Mouse (Mus musculus) limb, embryonic 14.5 days (tissue): ENCODE measurements around the gene Plekhm3. TPM values are rescaled to one million over a fixed set of nuclear protein-coding genes. Genes with fewer than 3 reads are reported as not detected.

Experiments used
- ATAC-seq: fragments of 200-750 bp; cut with Nextera tagmentation; 2 replicates; pipeline ENCODE4 v1.8.0; 2017; ENCODE audit warnings: low read depth, moderate number of reproducible peaks, moderate TSS enrichment; ENCODE audit not compliant: low FRiP score
- DNase-seq: peaks from one replicate; pipeline ENCODE4 v3.0.0-alpha.2; 2015; ENCODE audit warnings: low spot score
- H3K27ac ChIP-seq: fragments of 300-500 bp; sonication (generic); replicated peaks from 2 replicates; pipeline ENCODE4 v1.5.1; 2014; ENCODE audit warnings: low read depth, mild to moderate bottlenecking, low read length, moderate library complexity, mixed read lengths
- H3K27me3 ChIP-seq: fragments of 300-500 bp; sonication (generic); 2 replicates; pipeline ENCODE4 v1.6.1; 2014; ENCODE audit warnings: low read length, mixed read lengths; ENCODE audit not compliant: control insufficient read depth, insufficient read depth
- H3K36me3 ChIP-seq: fragments of 300-500 bp; sonication (generic); 2 replicates; pipeline ENCODE4 v1.6.1; 2014; ENCODE audit warnings: mild to moderate bottlenecking, low read length, moderate library complexity, mixed read lengths; ENCODE audit not compliant: control insufficient read depth, insufficient read depth
- H3K4me1 ChIP-seq: fragments of 300-500 bp; sonication (generic); 2 replicates; pipeline ENCODE4 v1.6.1; 2014; ENCODE audit warnings: antibody characterized with exemption, low read length, mixed read lengths; ENCODE audit not compliant: control insufficient read depth, insufficient read depth
- H3K4me2 ChIP-seq: fragments of 300-500 bp; sonication (generic); replicated peaks from 2 replicates; pipeline ENCODE4 v1.6.1; 2014; ENCODE audit warnings: low read depth, mild to moderate bottlenecking, low read length, moderate library complexity; ENCODE audit not compliant: severe bottlenecking
- H3K4me3 ChIP-seq: fragments of 300-500 bp; sonication (generic); replicated peaks from 2 replicates; pipeline ENCODE4 v1.5.1; 2014; ENCODE audit warnings: low read length
- H3K9ac ChIP-seq: fragments of 300-500 bp; sonication (generic); 2 replicates; pipeline ENCODE4 v1.6.1; 2014; ENCODE audit warnings: mild to moderate bottlenecking, low read depth, low read length, moderate library complexity; ENCODE audit not compliant: severe bottlenecking
- H3K9me3 ChIP-seq: fragments of 300-500 bp; sonication (generic); 2 replicates; pipeline ENCODE4 v1.6.1; 2016; ENCODE audit warnings: low read length; ENCODE audit not compliant: control insufficient read depth
- POLR2A ChIP-seq: fragments of 200-500 bp; IDR thresholded peaks from 2 replicates; pipeline ENCODE4 v1.8.0; 2012; ENCODE audit warnings: inconsistent platforms, mild to moderate bottlenecking, moderate library complexity, borderline replicate concordance; ENCODE audit not compliant: insufficient read depth, insufficient read length; ENCODE audit errors: extremely low read depth
- whole genome bisulfite sequencing: fragments of 180-500 bp; shearing (Covaris S2); extraction: QIAGEN DNeasy Blood & Tissue Kit; methylation state at CpG from one replicate; pipeline ENCODE4 v1.1.7; 2014; 5-methylcytosine and 5-hydroxymethylcytosine counted together
- polyA plus RNA-seq, 2 experiments: library from polyadenylated mRNA; depleted of rRNA in 1 of 2; stranded (reverse) in 1 of 2; unstranded in 1 of 2; fragments of >200 nt; fragmentation: Nextera tagmentation in 1 of 2; extraction: Ambion mirVana in 1 of 2; gene quantifications; 2 replicates each; pipeline versions ENCODE4 v1.2.1 to v1.2.3; 2012 to 2014

Gene Plekhm3
- polyA plus RNA-seq, 2 experiments = 3.7 to 6.0 TPM

DNA sequence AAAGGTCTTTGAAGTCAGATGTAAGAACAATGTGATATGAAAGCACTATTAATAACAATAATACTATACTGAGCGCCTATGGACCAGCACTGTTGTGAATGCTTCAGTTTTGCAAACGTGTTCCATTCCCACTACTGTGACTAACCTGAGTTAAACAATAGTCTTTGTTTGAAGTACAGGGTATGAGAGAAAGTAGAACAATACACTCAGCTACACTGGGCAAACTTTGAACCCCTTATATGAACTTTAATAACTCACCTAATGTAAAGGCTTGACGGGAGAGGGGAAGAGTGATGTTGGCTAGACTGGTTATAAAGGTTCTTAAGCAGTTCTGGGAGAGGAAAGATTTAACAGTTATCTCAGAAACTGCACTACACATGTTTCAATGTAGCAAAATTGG lies 76.0 kb downstream of the Plekhm3 start:
- H3K4me3 ChIP-seq = no peak overlapping the region
- TF ChIP-seq POLR2A = no peak
- H3K27ac ChIP-seq = no peak overlapping the region
- H3K4me2 ChIP-seq = no peak overlapping the region
- 86% methylated on average over 3 of the region's 3 CpGs for WGBS
- no peaks in the 10 kb centered on the region for H3K9me3 ChIP-seq
- DNase-seq (no peak), ATAC-seq (no peak)
- H3K9ac ChIP-seq = no peak overlapping the region
- H3K27me3 ChIP-seq = no peaks in the 10 kb centered on the region
- H3K36me3 ChIP-seq = no peaks in the 10 kb centered on the region
- no peaks in the 10 kb centered on the region; the same call in 1 of the 2 replicates for H3K4me1 ChIP-seq

DNA sequence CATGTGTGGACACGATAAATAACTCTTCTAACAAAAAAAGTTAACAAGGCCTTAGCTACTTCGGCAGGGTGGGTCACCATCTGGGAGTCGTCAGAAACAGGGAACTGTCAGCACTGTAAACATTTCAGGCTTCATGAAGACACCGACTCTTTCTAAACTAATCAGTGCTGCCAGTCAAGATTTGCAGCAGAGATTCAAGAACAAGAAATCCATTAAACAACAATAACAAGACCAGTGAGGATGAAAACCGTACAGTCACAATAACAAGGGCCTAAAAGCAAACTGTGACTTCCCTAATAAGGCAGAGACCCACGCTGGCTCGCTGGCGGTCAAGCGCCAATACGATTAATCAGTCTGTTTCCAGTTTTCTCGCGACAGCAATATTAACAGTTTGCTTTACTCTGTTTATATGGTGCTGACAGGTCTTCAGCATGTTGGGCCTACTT lies 77.8 kb downstream of the Plekhm3 start:
- no peaks in the 10 kb centered on the region for H3K36me3 ChIP-seq
- no peak for TF ChIP-seq POLR2A
- H3K9ac ChIP-seq = no peak overlapping the region
- no peak for DNase-seq
- 32% methylated on average over 12 of the region's 12 CpGs for WGBS
- no peaks in the 10 kb centered on the region for H3K4me1 ChIP-seq
- no peaks in the 10 kb centered on the region for H3K9me3 ChIP-seq
- H3K27ac ChIP-seq = no peak overlapping the region
- H3K27me3 ChIP-seq = no peaks in the 10 kb centered on the region
- ATAC-seq = no peak
- no peak overlapping the region for H3K4me2 ChIP-seq
- H3K4me3 ChIP-seq = no peak overlapping the region

DNA sequence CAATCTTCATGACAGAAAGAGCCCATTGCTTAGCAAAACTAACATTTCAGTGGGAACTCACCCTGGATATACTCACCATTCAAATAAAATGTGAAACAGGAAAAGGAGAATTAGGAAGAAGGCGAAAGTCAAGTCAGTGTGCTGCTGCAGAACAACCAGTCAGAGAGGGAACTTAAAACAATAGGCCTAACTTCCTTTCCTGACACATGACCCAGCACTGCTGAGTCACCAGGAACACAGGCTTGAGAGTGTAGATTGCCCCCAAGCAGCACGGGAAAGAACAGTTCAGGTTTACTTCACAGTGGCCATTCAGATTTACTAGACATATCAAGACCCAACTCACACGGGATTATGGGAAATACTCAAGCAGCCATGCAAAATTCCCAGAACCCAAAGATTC lies 80.3 kb downstream of the Plekhm3 start:
- ATAC-seq (0 out of 2 replicates have a peak, but pooled peaks have one; percentile 37), DNase-seq (peak; percentile 12)
- Histone ChIP-seq H3K4me2 (no peak overlapping the region), H3K27me3 (no peaks in the 10 kb centered on the region), H3K9ac (no peak overlapping the region), H3K4me3 (no peak overlapping the region), H3K9me3 (no peaks in the 10 kb centered on the region), H3K4me1 (no peaks in the 10 kb centered on the region), H3K27ac (no peak overlapping the region), H3K36me3 (no peaks in the 10 kb centered on the region)
- no peak for TF ChIP-seq POLR2A
- WGBS = 65% methylated on average over 3 of the region's 3 CpGs

DNA sequence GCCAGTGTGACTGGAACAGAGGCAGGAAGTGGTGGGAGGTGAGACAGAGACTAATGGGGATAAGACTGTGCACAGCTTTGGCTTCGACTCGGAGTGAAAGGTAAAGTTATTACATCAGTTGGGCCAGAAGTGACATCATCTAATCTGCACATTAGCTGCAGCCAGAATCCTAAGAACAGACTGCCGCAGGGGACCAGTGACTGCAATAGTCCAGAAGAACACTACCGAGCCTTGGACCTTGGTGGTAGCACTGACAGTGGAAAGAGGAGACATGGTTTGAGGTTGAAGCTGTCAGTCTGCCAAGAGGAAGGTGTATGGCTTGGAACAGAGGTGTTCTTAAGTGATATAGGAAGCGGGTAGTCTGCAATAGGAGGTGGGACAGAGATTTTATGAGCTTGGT lies 80.9 kb downstream of the Plekhm3 start:
- ATAC-seq = peak; percentile 53

DNA sequence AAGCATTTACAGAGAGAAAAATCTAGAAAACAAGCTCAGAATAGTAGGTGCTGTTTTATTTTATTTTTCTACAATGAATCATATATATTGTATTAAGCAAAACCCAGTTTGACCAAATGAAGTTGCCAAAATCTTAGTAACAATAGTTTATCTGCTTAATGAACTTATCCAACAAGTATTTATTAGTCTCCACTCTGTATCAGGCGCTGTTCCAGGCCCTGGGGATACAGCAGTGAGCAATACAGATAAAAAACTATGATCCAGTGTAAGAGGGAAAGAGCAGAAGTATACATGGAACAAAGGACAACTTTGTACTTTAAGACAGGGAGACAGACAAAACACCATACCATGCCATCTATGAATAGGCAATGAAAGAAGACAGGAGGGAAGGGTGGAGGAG lies 81.5 kb downstream of the Plekhm3 start:
- H3K36me3 ChIP-seq = no peaks in the 10 kb centered on the region
- H3K9me3 ChIP-seq = no peaks in the 10 kb centered on the region
- TF ChIP-seq POLR2A = no peak
- no peak overlapping the region for H3K4me2 ChIP-seq
- DNase-seq = no peak
- 87% methylated on average over 1 of the region's 1 CpGs for WGBS
- H3K9ac ChIP-seq = no peak overlapping the region
- no peak for ATAC-seq
- H3K27me3 ChIP-seq = no peaks in the 10 kb centered on the region
- no peaks in the 10 kb centered on the region for H3K4me1 ChIP-seq
- no peak overlapping the region for H3K4me3 ChIP-seq
- H3K27ac ChIP-seq = no peak overlapping the region

More for the DNA sequence above, 80.9 kb downstream of the Plekhm3 start:
- TF ChIP-seq POLR2A = no peak
- Histone ChIP-seq H3K4me1 (no peaks in the 10 kb centered on the region), H3K27ac (no peak overlapping the region), H3K9ac (no peak overlapping the region), H3K36me3 (no peaks in the 10 kb centered on the region), H3K9me3 (no peaks in the 10 kb centered on the region), H3K4me2 (no peak overlapping the region), H3K4me3 (no peak overlapping the region), H3K27me3 (no peaks in the 10 kb centered on the region)
- 52% methylated on average over 5 of the region's 5 CpGs for whole genome bisulfite sequencing
- peak; percentile 57 for DNase-seq

DNA sequence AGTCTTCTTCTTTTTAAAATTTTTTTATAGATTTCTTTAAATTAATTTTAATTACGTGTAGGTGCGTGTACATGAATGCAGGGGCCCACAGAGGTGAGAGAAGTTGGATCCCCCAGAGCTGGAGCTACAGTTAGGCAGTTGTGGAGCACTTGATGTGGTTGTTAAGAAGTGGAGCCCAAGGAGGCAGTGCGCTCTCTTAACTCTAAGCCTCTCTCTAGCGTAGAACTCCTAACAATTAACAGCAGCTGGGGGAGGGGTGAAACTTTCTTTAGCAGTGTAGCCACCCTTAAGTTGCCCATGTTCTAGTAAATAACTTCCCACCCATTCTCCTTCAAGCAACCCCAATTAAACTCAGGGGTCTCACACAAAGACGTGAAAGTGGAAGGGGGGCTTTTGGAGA lies 84.7 kb downstream of the Plekhm3 start:
- ATAC-seq = no peak

More for the DNA sequence above, 84.7 kb downstream of the Plekhm3 start:
- Histone ChIP-seq H3K4me2 (no peak overlapping the region), H3K9ac (no peak overlapping the region), H3K27ac (no peak overlapping the region), H3K4me1 (peaks cover 3% of the 10 kb centered on the region; the same call in 1 of the 2 replicates), H3K9me3 (no peaks in the 10 kb centered on the region), H3K36me3 (no peaks in the 10 kb centered on the region), H3K4me3 (no peak overlapping the region), H3K27me3 (no peaks in the 10 kb centered on the region)
- no peak for DNase-seq
- 70% methylated on average over 5 of the region's 5 CpGs for WGBS
- TF ChIP-seq POLR2A = no peak
